Mouse (Mus musculus) spleen, postnatal 14 days (tissue): ENCODE measurements around the gene Rmnd5b.
"Not testable (repeated sequence)": the region's sequence is repeated elsewhere in the genome, so short reads cannot be mapped to it uniquely, and the experiment has no call there.

Experiments
- DNase-seq, 2 experiments: peaks; one replicate each; pipeline ENCODE4 v3.0.0; 2021 to 2022; ENCODE audit warnings: low spot score in 2 of 2

Rmnd5b gene

GRCm38 (mm10) chr11:51621776-51622175 lies 13.9 kb downstream of the Rmnd5b start:
- no peak for DNase-seq

GRCm38 (mm10) chr11:51620084-51620483 lies 15.6 kb downstream of the Rmnd5b start:
- no peak for DNase-seq

- peak; percentile 75 to 82 for DNase-seq
Observed at GRCm38 (mm10) chr11:51619409-51620060, 16.2 kb downstream of the Rmnd5b start, which contains the start of gene Nhp2. TSS of gene Nhp2 (plus strand) at chr11:51619735.

GRCm38 (mm10) chr11:51618894-51619408 lies 16.7 kb downstream of the Rmnd5b start:
- no peak for DNase-seq

GRCm38 (mm10) chr11:51617693-51618092 lies 18.0 kb downstream of the Rmnd5b start:
- DNase-seq, result peak; percentile 33 to 69

- DNase-seq, result not testable (repeated sequence)
Observed at GRCm38 (mm10) chr11:51616113-51616512, 19.6 kb downstream of the Rmnd5b start.

- peak; percentile 51 to 58 for DNase-seq
Observed at GRCm38 (mm10) chr11:51615601-51616000, 20.1 kb downstream of the Rmnd5b start.

GRCm38 (mm10) chr11:51615129-51615528 lies 20.6 kb downstream of the Rmnd5b start:
- no peak for DNase-seq

GRCm38 (mm10) chr11:51614256-51614655 lies 21.4 kb downstream of the Rmnd5b start:
- DNase-seq, result no peak

GRCm38 (mm10) chr11:51609940-51610339 lies 25.8 kb downstream of the Rmnd5b start:
- not testable (repeated sequence) for DNase-seq

GRCm38 (mm10) chr11:51609266-51609909 lies 26.3 kb downstream of the Rmnd5b start:
- no peak for DNase-seq

- DNase-seq, result no peak
Observed at GRCm38 (mm10) chr11:51607096-51607738, 28.5 kb downstream of the Rmnd5b start.

- peak; percentile 90 to 94 for DNase-seq
Observed at GRCm38 (mm10) chr11:51606447-51607095, 29.1 kb downstream of the Rmnd5b start, which contains the start of gene Hnrnpab. TSS of gene Hnrnpab (minus strand) at chr11:51606847.

GRCm38 (mm10) chr11:51605602-51606446 lies 29.9 kb downstream of the Rmnd5b start:
- peak; percentile 79 to 81 for DNase-seq

GRCm38 (mm10) chr11:51602253-51602652 lies 33.4 kb downstream of the Rmnd5b start:
- no peak for DNase-seq

GRCm38 (mm10) chr11:51597553-51597952 lies 38.1 kb downstream of the Rmnd5b start:
- DNase-seq, result no peak

GRCm38 (mm10) chr11:51595459-51596083 lies 40.1 kb downstream of the Rmnd5b start:
- no peak for DNase-seq

GRCm38 (mm10) chr11:51594715-51595350 lies 40.9 kb downstream of the Rmnd5b start:
- no peak for DNase-seq

GRCm38 (mm10) chr11:51593849-51594248 lies 41.8 kb downstream of the Rmnd5b start:
- no peak for DNase-seq

- no peak for DNase-seq
Observed at GRCm38 (mm10) chr11:51593368-51593767, 42.3 kb downstream of the Rmnd5b start.
